Comparison of ENCODE assay signal across 14 mouse cellular contexts in genomic region chr14:60656701-60657085, GRCm38 (mm10). TPM values are rescaled to one million over a fixed set of nuclear protein-coding genes. Genes with fewer than 3 reads are reported as not detected.
DNase-seq lines count a peak whose midpoint lies in the region; ATAC-seq and TF ChIP-seq lines count a peak whose summit lies in the region.
"Had no signal": no experiment of that assay in that cellular context is flagged by ENCODE, and none has a peak within 500 bp of the region (broad histone marks: within the 10 kb centered on the region; RNA-seq: fewer than 3 reads in every experiment).

No protein-coding gene starts in this region.

- no peak for DNase-seq in heart, embryonic 10.5 days (ENCODE audit: low spot score)
- DNase-seq in heart, postnatal 25 days (ENCODE audit: low spot score) = no peak
- no peak for DNase-seq in kidney, postnatal 0 days (ENCODE audit: low spot score)
- DNase-seq in kidney, postnatal 10 days = no peak
- DNase-seq in liver, embryonic 11.5 days (ENCODE audit: low spot score) = no peak
- no peak for DNase-seq in cerebellum, postnatal 14 days
- no peak for DNase-seq in lung, postnatal 36 days
- DNase-seq: retina, postnatal 1 day; thymus, postnatal 4 days had no signal

- H3K4me3 ChIP-seq in heart, embryonic 10.5 days = no peak overlapping the region
- no peak overlapping the region for H3K4me3 ChIP-seq in kidney, postnatal 0 days (replicated peaks; ENCODE audit: low read depth, low read length)
- H3K4me3 ChIP-seq in liver, embryonic 11.5 days (ENCODE audit: low read depth, low read length) = no peak overlapping the region
- H3K4me3 ChIP-seq in liver, embryonic 16.5 days (ENCODE audit: low read depth, low read length) = no peak overlapping the region
- H3K4me3 ChIP-seq: hindbrain, embryonic 15.5 days; midbrain, embryonic 15.5 days had no signal

- intact Hi-C loops in heart, postnatal 25 days (cut with DNase I) = no loop called here

- H3K27me3 ChIP-seq in heart, embryonic 10.5 days (ENCODE audit: insufficient read depth, poor library complexity, severe bottlenecking) = no peaks in the 10 kb centered on the region
- H3K27me3 ChIP-seq in kidney, postnatal 0 days (ENCODE audit: insufficient read depth, low read length) = no peaks in the 10 kb centered on the region
- no peaks in the 10 kb centered on the region for H3K27me3 ChIP-seq in liver, embryonic 11.5 days (replicated peaks; ENCODE audit: control insufficient read depth, insufficient read depth, low read length)
- H3K27me3 ChIP-seq in liver, embryonic 16.5 days (ENCODE audit: control insufficient read depth, insufficient read depth, low read depth, low read length) = no peaks in the 10 kb centered on the region
- H3K27me3 ChIP-seq: hindbrain, embryonic 15.5 days; midbrain, embryonic 15.5 days had no signal

- 0 out of 2 replicates have a peak overlapping the region, but pooled peaks have one; percentile 22 for H3K27ac ChIP-seq in heart, embryonic 10.5 days
- peak overlapping the region; percentile 86 for H3K27ac ChIP-seq in kidney, postnatal 0 days
- peak overlapping the region; percentile 40 for H3K27ac ChIP-seq in liver, embryonic 11.5 days (ENCODE audit: low read depth, low read length)
- peak overlapping the region; percentile 91 for H3K27ac ChIP-seq in liver, embryonic 16.5 days (ENCODE audit: low read length)
- H3K27ac ChIP-seq: hindbrain, embryonic 15.5 days; midbrain, embryonic 15.5 days had no signal

- H3K9me3 ChIP-seq in heart, embryonic 10.5 days = no peaks in the 10 kb centered on the region
- no peaks in the 10 kb centered on the region for H3K9me3 ChIP-seq in kidney, postnatal 0 days (replicated peaks; ENCODE audit: low read length)
- H3K9me3 ChIP-seq in liver, embryonic 11.5 days (ENCODE audit: control insufficient read depth, low read length) = no peaks in the 10 kb centered on the region
- H3K9me3 ChIP-seq in liver, embryonic 16.5 days (replicated peaks; ENCODE audit: control insufficient read depth, low read length) = 0 out of 2 replicates have a peak, but pooled peaks cover 2% of the 10 kb centered on the region
- H3K9me3 ChIP-seq: hindbrain, embryonic 15.5 days; midbrain, embryonic 15.5 days had no signal

- H3K4me2 ChIP-seq in kidney, postnatal 0 days (ENCODE audit: low read length) = no peak overlapping the region
- H3K4me2 ChIP-seq in liver, embryonic 11.5 days = no peak overlapping the region
- H3K4me2 ChIP-seq in liver, embryonic 16.5 days (ENCODE audit: low read depth, low read length) = peak overlapping the region; percentile 30
- H3K4me2 ChIP-seq: hindbrain, embryonic 15.5 days; midbrain, embryonic 15.5 days had no signal

- peaks cover 11% of the 10 kb centered on the region for H3K4me1 ChIP-seq in heart, embryonic 10.5 days
- peaks cover 27% of the 10 kb centered on the region for H3K4me1 ChIP-seq in kidney, postnatal 0 days (replicated peaks; ENCODE audit: insufficient read depth, low read length)
- H3K4me1 ChIP-seq in liver, embryonic 11.5 days (replicated peaks; ENCODE audit: control insufficient read depth, insufficient read depth, low read length) = peaks cover 21% of the 10 kb centered on the region
- peaks cover 61% of the 10 kb centered on the region for H3K4me1 ChIP-seq in liver, embryonic 16.5 days (ENCODE audit: control insufficient read depth, low read depth, low read length)
- H3K4me1 ChIP-seq: midbrain, embryonic 15.5 days had no signal

- ATAC-seq in kidney, postnatal 0 days (replicated peaks; ENCODE audit: low FRiP score, low read depth) = no peak
- ATAC-seq in liver, embryonic 11.5 days (replicated peaks; ENCODE audit: low FRiP score) = no peak
- no peak for ATAC-seq in liver, embryonic 16.5 days (ENCODE audit: low read depth)

- H3K36me3 ChIP-seq in heart, embryonic 10.5 days = no peaks in the 10 kb centered on the region
- H3K36me3 ChIP-seq in kidney, postnatal 0 days (ENCODE audit: insufficient read depth, low read length) = 0 out of 2 replicates have a peak, but pooled peaks cover 3% of the 10 kb centered on the region
- no peaks in the 10 kb centered on the region for H3K36me3 ChIP-seq in liver, embryonic 11.5 days (ENCODE audit: control insufficient read depth, insufficient read depth, low read length)
- no peaks in the 10 kb centered on the region for H3K36me3 ChIP-seq in liver, embryonic 16.5 days (ENCODE audit: control insufficient read depth, insufficient read depth)
- H3K36me3 ChIP-seq: G1E; hindbrain, embryonic 15.5 days; midbrain, embryonic 15.5 days had no signal

- no peak overlapping the region for H3K9ac ChIP-seq in kidney, postnatal 0 days (ENCODE audit: low read depth, low read length)
- no peak overlapping the region for H3K9ac ChIP-seq in liver, embryonic 11.5 days (ENCODE audit: low read depth, low read length)
- H3K9ac ChIP-seq in liver, embryonic 16.5 days (ENCODE audit: low read depth, low read length) = no peak overlapping the region
- H3K9ac ChIP-seq: hindbrain, embryonic 15.5 days; lung, embryonic 14.5 days; midbrain, embryonic 15.5 days had no signal

- TF ChIP-seq CTCF in kidney, postnatal 0 days (IDR thresholded peaks at IDR 0.05; ENCODE audit: low read depth) = no peak

- WGBS in heart, embryonic 10.5 days = 67% methylated on average over 11 of the region's 11 CpGs
- 69% methylated on average over 11 of the region's 11 CpGs for WGBS in kidney, postnatal 0 days
- WGBS in liver, embryonic 11.5 days = 82% methylated on average over 11 of the region's 11 CpGs
- WGBS in liver, embryonic 16.5 days (ENCODE audit: insufficient replicate concordance) = 72% methylated on average over 11 of the region's 11 CpGs

RNA-seq across cellular contexts. Expression of gene Spata13, which starts 22.9 kb away (rescaled TPM):
- 21.2 and 24.7 TPM in 2 replicates for polyA plus RNA-seq in heart, embryonic 10.5 days (2016; fragmentation: Nextera tagmentation; extraction: Ambion mirVana)
- total RNA-seq in heart, postnatal 25 days (2021) = 10 to 100 TPM; 17.3 to 18.2 TPM
- polyA plus RNA-seq in kidney, postnatal 0 days (2015; fragmentation: Nextera tagmentation; extraction: Ambion mirVana) = 47.4 and 49.9 TPM in 2 replicates
- polyA plus RNA-seq in liver, embryonic 11.5 days (2014; fragmentation: Nextera tagmentation; extraction: Ambion mirVana) = 14.0 and 16.1 TPM in 2 replicates
- 20.5 and 21.5 TPM in 2 replicates for polyA plus RNA-seq in liver, embryonic 16.5 days (2015; fragmentation: Nextera tagmentation; extraction: Ambion mirVana)

Comparison
In these comparisons a context has a peak if more than half of its experiments do, and no peak if none do; other contexts are left out.
1. H3K27ac ChIP-seq: peak in every context shown above with its lines; median percentile 91 in liver, embryonic 16.5 days; 86 in kidney, postnatal 0 days; 40 in liver, embryonic 11.5 days; 22 in heart, embryonic 10.5 days.